Mouse (Mus musculus): ENCODE data around the gene 1700069L16Rik. TPM values are rescaled to one million over a fixed set of nuclear protein-coding genes. Genes with fewer than 3 reads are reported as not detected.

The 1700069L16Rik gene
- polyA plus RNA-seq, 1 experiment from 2014 or later, result not detected

DNA sequence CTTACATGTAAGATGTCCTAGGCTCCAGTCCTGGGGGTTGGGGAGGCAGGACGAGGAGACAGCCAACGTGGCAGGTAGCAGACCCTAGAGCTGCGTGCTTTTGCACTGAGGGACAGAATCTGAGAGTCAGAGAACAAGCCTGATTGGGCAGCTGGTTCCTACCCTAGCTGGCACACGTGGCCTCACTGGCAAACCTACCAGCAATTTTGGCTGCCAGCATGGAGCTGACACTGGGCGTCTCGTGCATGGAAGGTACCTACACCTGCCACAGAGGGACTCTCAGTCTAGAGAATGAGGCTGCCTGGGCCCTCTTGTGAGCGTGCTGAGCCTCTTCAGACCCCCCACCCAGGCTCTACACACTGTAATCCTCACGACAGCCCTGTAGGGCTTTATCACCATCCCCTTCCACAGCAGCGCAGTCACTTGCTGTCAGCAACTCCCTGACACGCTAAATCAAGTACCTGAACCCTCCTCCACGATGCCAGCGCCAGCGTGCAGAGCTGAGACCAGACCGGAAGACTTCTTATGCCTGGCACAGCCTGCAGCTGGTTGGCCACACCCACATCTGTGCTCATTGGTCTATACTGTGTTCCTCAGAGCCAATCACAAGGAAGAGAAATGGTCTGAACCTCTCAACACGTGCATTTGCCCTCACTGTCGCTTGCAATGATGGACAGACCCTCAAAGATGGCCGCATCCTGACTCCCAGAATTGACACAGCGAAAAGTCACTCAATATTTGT, 81.3 kb downstream of the 1700069L16Rik start:
- no peak overlapping the region for H3K27ac ChIP-seq (ENCODE audit: low read depth)
- H3K4me3 ChIP-seq (ENCODE audit: low read depth, low read length), result no peak overlapping the region
- no peaks in the 10 kb centered on the region for H3K36me3 ChIP-seq (ENCODE audit: insufficient read depth)
- H3K9ac ChIP-seq, result no peak overlapping the region
- H3K9me3 ChIP-seq (ENCODE audit: low read depth, low read length), result no peaks in the 10 kb centered on the region
- no peaks in the 10 kb centered on the region for H3K27me3 ChIP-seq (ENCODE audit: insufficient read depth, low read length)
- H3K4me2 ChIP-seq, result peak overlapping the region; percentile 31; the same call in 1 of the 2 replicates
- WGBS, result 48% methylated on average over 18 of the region's 18 CpGs
- H3K4me1 ChIP-seq (ENCODE audit: insufficient read depth), result peaks cover 7% of the 10 kb centered on the region; the same call in 1 of the 2 replicates
- no peak for TF ChIP-seq CTCF (IDR thresholded peaks at IDR 0.05; ENCODE audit: low read depth)
- DNase-seq (peak; percentile 66), ATAC-seq (ENCODE audit: insufficient read depth) (peak; percentile 68; the same call in 1 of the 2 replicates)

Other genes starting within 250 kb of the 1700069L16Rik start
- 5.9 and 6.4 TPM in 2 replicates for gene Wscd2, start 234.4 kb downstream of the 1700069L16Rik start, polyA plus RNA-seq (2014; fragmentation: Nextera tagmentation; extraction: Ambion mirVana)
- gene Cmklr1, start 74.3 kb downstream of the 1700069L16Rik start, polyA plus RNA-seq (2014; fragmentation: Nextera tagmentation; extraction: Ambion mirVana), result 8.3 and 11.1 TPM in 2 replicates
- 3.6 and 4.3 TPM in 2 replicates for gene Ficd, start 11.0 kb upstream of the 1700069L16Rik start, polyA plus RNA-seq (2014; fragmentation: Nextera tagmentation; extraction: Ambion mirVana)
- 53.8 and 63.1 TPM in 2 replicates for gene Sart3, start 47.7 kb upstream of the 1700069L16Rik start, polyA plus RNA-seq (2014; fragmentation: Nextera tagmentation; extraction: Ambion mirVana)
- gene Iscu, start 48.0 kb upstream of the 1700069L16Rik start, polyA plus RNA-seq (2014; fragmentation: Nextera tagmentation; extraction: Ambion mirVana), result 112 and 116 TPM in 2 replicates
- 23.0 and 23.6 TPM in 2 replicates for gene Tmem119, start 75.7 kb upstream of the 1700069L16Rik start, polyA plus RNA-seq (2014; fragmentation: Nextera tagmentation; extraction: Ambion mirVana)
- gene Selplg, start 107.9 kb upstream of the 1700069L16Rik start, polyA plus RNA-seq (2014; fragmentation: Nextera tagmentation; extraction: Ambion mirVana), result 2.9 and 3.4 TPM in 2 replicates
- 151 and 165 TPM in 2 replicates for gene Coro1c, start 184.0 kb upstream of the 1700069L16Rik start, polyA plus RNA-seq (2014; fragmentation: Nextera tagmentation; extraction: Ambion mirVana)